Mouse (Mus musculus) inflammation-experienced regulatory T-cells (primary cell): ENCODE data around the gene Ccl3. TPM values are rescaled to one million over a fixed set of nuclear protein-coding genes. Genes with fewer than 3 reads are reported as not detected.

ENCODE experiments used
- polyA plus RNA-seq, 2 experiments: library from polyadenylated mRNA; unstranded; fragments of 100-300 nt; shearing (Covaris generic); gene quantifications; one replicate each; pipeline ENCODE4 v1.2.1; 2017

Ccl3 gene
- polyA plus RNA-seq: under 1 TPM in 1 of 2 experiments, not detected in 1; 0.49 TPM

GRCm38 (mm10) chr11:83649305-83649841 lies at the start of gene Ccl3:
Gene Ccl3 (minus strand): TSS chr11:83649355.

GRCm38 (mm10) chr11:83662204-83662603 lies 13.0 kb upstream of the Ccl3 start, which contains the start of gene Ccl4:
Gene Ccl4 (plus strand): TSS chr11:83662584.

GRCm38 (mm10) chr11:83645521-83645920 lies 3.6 kb downstream of the Ccl3 start, which contains the start of gene Rpl9-ps1:
Gene Rpl9-ps1 (minus strand): TSS chr11:83645621.

Other genes with a start within 250 kb of the Ccl3 start
- gene Rasl10b, start 240.2 kb downstream of the Ccl3 start, polyA plus RNA-seq: not detected
- not detected for gene Gas2l2, start 219.9 kb downstream of the Ccl3 start, polyA plus RNA-seq
- gene 1700020L24Rik, start 211.7 kb downstream of the Ccl3 start, polyA plus RNA-seq: 1 to 10 TPM; 1.8 to 2.0 TPM
- gene Mmp28, start 186.3 kb downstream of the Ccl3 start, polyA plus RNA-seq: under 1 TPM in 1 of 2 experiments, not detected in 1; 0.61 TPM
- gene Taf15, start 176.3 kb downstream of the Ccl3 start, polyA plus RNA-seq: 10 to 100 TPM; 14.8 to 14.9 TPM
- gene Heatr9, start 127.2 kb downstream of the Ccl3 start, polyA plus RNA-seq: under 1 TPM; 0.30 to 0.59 TPM
- 100 to 1,000 TPM in 1 of 2 experiments, 10 to 100 TPM in 1; 84.4 to 119 TPM for gene Ccl5, start 118.8 kb downstream of the Ccl3 start, polyA plus RNA-seq
- not detected for gene Ccl9, start 70.7 kb downstream of the Ccl3 start, polyA plus RNA-seq
- under 1 TPM in 1 of 2 experiments, not detected in 1; 0.83 TPM for gene Ccl6, start 56.3 kb downstream of the Ccl3 start, polyA plus RNA-seq
- gene Rpl9-ps1, start 3.7 kb downstream of the Ccl3 start, polyA plus RNA-seq: under 1 TPM in 1 of 2 experiments, not detected in 1; 0.52 TPM
- gene Ccl4, start 13.2 kb upstream of the Ccl3 start, polyA plus RNA-seq: 1 to 10 TPM in 1 of 2 experiments, not detected in 1; 6.8 TPM
- gene Wfdc17, start 54.6 kb upstream of the Ccl3 start, polyA plus RNA-seq: 1 to 10 TPM in 1 of 2 experiments, under 1 TPM in 1; 0.31 to 3.2 TPM
- gene Wfdc18, start 59.7 kb upstream of the Ccl3 start, polyA plus RNA-seq: 1 to 10 TPM in 1 of 2 experiments, not detected in 1; 1.1 TPM
- not detected for gene Wfdc21, start 97.6 kb upstream of the Ccl3 start, polyA plus RNA-seq
- gene Heatr6, start 104.3 kb upstream of the Ccl3 start, polyA plus RNA-seq: 10 to 100 TPM; 31.8 to 34.3 TPM
- gene Hnf1b, start 200.7 kb upstream of the Ccl3 start, polyA plus RNA-seq: under 1 TPM; 0.23 to 0.35 TPM